Mouse (Mus musculus) CH12F3 (cell line): Measurements from ENCODE around the gene Msi2.

ENCODE experiments used
- in situ Hi-C: fragments of 300-500 bp; cut with MboI; formaldehyde crosslinking; loops from 2 replicates; pipeline ENCODE4 v1.14.3; 2020; ENCODE audit warnings: low sequenced_read_pairs

The Msi2 gene

DNA sequence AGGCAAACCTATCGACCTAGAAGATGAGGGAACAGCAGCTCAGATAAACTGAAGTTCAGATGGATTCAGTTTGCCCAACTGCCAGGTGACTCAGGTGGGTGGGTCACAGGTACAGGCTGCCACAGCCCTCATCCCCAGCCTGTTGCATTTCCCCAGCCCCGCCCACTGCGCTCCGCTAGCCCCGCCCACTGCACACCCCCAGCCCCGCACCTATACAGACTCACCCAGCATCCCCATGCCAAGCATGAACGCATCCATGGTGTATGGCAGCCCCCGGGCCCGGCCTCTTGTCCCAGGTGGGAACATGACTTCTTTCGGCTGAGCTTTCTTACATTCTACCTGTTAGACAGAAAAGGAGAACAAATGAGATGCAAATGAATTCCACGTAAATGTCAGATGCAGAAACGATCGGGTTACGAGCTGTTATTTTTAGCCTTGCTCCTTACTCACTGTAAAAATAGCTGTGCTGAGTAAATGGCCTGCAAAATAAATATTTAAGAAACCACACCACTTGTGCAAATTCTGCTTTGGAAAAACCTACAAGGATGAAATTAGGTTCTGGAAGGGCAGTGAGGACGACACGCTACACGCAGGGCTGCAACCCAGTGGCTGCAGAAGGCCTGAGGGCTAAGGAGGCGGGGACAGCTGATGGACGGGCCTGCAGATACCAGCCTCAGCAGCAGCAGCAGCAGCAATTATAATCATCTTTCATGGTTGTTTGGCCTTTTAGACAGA lies 323.8 kb downstream of the Msi2 start:
- in situ Hi-C loops: no loop called here

DNA sequence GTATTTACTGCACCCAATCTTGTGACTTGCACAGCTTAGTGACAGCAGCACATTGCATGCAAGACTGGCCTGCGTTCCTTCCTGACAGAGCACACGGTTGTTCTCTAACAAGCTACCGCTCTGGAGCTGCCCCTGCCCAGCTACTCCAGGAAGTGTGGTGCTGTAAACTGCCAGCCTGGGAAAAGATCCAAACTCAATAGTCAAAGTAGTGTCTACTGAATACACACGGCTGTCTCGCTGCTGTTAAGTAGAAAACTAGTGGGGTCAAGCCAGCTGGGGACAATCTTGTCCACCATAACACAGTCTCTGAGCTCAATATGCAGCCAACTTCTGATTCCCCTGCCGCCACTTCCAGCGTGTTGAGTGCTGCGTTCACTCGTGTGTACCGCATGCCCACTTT lies 325.6 kb downstream of the Msi2 start:
- in situ Hi-C loops: no loop called here

DNA sequence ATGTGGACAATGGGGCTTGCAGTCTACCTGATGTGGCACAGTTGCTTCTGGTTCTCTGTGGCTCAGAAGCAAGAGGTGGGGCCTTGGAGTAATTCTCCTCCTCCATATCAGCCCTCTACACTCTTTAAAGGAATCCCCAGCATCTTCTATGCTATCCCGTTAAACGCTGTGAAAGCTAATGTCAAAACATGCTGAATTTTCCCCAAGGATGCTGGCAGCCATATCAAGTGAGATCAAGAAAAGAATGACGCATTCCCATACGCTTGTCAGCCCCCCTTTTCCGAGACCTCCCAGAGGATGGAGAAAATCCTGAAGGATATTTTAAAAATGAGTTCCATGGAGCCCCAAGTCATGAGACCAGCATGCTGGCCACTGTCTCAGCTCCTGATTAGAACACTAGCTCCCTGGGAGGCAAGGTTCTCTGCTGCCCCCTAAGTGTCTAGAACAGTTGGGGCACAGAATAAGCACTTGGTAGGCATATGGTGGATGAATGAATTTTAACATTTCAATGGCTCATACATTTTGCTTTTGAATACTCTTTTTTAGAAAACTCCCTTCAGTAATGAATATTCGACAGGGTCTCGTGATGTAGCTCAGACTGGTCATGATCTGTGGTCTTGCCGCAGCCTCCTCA lies 327.0 kb downstream of the Msi2 start:
- in situ Hi-C loops: no loop called here

GRCm38 (mm10) chr11:88389530-88389929 lies 328.8 kb downstream of the Msi2 start:
- in situ Hi-C loops: no loop called here

DNA sequence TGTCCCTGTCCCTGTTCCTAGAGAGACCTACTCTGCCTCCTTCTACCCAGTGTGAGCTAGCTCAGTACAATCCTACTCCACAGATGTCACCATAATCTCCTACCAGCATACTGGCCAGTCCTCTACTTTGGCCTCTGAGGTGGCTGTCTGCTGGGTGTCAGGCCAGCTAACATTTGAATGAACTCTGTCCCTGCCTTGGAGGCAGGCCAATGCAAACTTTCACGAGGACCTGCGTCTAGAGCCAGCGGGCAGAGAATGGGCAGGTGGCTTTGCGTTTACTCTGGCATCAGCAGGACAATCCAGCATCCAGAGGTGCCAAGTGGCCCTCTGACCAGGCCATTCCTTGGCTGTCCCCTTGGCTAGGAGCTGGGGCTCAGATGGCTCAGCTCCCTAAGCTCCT lies 331.4 kb downstream of the Msi2 start:
- in situ Hi-C loops: no loop called here

DNA sequence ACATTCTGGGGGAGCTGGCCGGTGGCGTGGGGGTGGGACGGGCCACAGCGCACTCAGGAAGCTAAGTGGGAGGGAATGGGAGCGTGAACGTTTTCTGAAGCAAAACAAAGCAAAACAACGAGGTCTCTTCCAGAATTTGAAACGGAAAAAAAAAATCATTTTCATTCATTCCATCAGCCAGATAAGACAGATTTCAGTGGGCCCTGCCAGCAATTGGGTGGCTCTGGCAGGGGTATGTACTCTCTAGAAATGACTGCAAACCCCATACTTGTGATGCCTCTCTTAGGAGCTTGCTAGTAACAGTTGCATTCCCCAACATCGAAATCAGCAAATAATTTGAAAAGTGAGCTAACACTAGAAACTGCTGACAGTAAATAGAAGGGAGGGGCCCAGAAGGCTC lies 335.9 kb downstream of the Msi2 start:
- in situ Hi-C loops: no loop called here

- in situ Hi-C loops: no loop called here
Measured at GRCm38 (mm10) chr11:88381145-88381909, 337.0 kb downstream of the Msi2 start.

DNA sequence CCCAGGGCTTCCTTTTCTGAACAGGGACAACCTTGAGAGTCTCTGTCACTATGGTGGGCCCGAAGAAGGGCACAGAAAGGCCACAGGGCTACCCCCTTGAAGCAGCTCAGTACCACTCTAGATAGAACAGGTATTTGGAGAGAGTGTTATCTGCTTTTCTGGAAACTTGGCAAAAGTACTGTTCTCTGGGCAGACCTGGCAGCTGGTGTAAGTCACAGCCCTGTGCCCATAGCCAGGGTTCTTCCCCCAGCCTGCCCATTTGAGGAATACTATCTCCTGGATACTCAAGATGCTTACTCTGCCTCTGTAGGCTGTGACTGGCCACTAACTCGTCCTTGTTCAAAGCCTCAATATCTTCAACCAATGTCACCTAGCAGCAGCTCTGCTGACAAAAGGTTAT lies 338.7 kb downstream of the Msi2 start:
- in situ Hi-C loops: no loop called here

DNA sequence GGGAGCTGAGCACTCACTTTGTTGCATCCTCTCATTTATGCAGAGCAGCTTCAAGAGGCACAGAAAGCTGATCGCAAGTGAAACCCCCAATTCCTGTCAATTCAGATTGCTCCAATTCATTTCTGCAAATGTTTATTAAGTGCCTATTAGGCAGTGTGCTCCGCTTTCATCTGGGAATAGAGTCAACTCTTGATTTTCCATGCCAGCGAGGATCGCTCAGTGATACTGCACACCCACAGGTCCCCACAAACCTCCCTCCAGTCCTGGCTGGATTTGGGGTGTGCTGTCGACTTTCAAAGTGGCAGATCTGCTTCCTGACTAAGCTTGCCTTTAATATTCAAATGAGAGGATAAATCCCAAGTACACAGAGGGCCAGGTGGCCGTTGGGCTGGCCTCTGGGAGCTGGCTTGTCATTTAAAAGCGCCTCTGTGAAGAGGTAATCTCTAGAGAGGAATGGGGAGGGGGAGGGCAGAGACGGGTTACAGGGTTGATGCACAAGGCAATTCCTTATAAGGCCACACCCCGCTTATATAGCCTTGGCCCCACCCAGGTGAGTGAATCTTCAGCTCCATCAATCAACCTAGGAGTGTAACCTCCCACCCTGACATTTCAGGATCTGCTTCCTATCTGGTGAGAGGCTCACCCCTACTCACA lies 339.5 kb downstream of the Msi2 start:
- in situ Hi-C loops: no loop called here

DNA sequence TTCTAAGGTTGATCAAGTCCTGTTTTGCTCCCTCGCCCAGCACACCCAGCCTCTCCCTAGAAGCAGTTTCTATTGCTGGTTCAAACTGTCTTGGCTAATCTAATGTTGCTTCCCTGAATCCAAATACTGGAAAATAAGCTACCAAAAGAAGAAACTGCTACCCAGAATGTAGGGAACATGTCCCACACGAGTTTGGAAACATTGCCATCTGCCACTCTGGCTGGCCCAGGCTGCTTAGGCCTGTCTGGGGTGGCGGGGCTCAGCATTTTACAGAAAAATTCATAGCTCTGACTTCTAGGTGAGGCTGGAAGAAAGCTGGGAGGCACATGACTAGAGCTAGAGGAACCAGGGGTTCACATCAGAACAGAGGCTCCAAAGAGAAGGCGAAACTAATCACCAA lies 345.7 kb downstream of the Msi2 start:
- in situ Hi-C loops: no loop called here

GRCm38 (mm10) chr11:88369898-88370297 lies 348.4 kb downstream of the Msi2 start:
- in situ Hi-C loops: no loop called here

GRCm38 (mm10) chr11:88367501-88367900 lies 350.8 kb downstream of the Msi2 start:
- in situ Hi-C loops: no loop called here

- in situ Hi-C loops: no loop called here
Measured at GRCm38 (mm10) chr11:88365914-88366540, 352.3 kb downstream of the Msi2 start.

GRCm38 (mm10) chr11:88364231-88364630 lies 354.1 kb downstream of the Msi2 start:
- in situ Hi-C loops: no loop called here

DNA sequence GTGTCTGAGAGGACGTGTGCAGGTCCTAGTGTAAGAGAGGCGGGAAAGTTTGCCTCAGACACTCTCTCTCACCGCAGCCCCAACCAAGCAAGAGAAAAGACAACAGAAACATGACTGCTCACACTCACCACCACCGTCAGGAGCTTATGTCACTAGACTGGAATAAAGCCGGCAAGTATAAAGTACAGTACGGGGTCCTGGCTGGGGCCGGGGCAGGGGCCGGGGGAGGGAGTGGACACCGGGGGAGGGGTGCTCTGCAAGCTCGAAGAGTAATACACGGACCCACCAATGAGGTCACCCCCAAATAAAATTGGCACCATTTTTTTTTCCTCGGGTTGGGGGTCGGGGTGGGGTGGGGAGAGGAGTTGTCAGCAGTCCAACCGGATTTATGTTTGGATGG lies 354.8 kb downstream of the Msi2 start:
- in situ Hi-C loops: no loop called here

DNA sequence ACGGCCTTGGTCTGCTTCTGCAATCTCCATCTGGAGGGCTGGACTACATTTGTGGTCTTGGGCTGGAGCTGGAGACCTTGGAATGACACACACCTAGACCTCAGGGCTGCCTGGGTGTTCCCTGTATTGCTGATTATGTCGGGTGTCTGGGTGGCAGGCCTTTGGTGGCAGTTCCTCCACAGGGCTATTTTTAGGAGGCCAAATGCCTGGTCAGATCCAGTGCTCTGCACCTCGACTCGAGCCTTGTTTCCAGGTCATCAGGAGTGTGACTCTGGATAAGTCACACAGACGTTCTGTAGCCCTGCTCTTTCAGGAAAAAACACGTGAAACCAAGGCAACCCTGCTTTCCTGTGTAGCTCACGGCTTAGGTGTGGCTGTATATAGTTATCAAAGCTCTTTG lies 358.6 kb downstream of the Msi2 start:
- in situ Hi-C loops: no loop called here

DNA sequence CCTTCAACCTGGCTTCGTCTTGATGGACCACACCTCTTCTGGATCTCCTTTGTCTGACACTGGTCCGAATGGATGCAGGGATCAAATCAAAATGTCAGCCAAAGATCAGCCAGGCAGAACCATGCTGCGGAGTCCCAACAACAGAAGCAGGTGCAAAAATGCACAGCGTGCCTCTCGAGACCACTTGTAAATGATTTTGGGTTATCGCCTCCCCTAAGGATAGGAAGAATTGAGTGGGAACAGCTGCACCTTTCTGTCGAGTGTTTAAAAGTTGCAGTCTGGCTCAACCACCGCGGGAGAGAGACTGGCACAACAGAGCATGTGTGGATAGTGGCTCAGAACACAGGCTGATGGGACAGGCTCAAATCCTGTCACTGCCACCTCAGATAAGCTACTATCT lies 361.0 kb downstream of the Msi2 start:
- in situ Hi-C loops: no loop called here

DNA sequence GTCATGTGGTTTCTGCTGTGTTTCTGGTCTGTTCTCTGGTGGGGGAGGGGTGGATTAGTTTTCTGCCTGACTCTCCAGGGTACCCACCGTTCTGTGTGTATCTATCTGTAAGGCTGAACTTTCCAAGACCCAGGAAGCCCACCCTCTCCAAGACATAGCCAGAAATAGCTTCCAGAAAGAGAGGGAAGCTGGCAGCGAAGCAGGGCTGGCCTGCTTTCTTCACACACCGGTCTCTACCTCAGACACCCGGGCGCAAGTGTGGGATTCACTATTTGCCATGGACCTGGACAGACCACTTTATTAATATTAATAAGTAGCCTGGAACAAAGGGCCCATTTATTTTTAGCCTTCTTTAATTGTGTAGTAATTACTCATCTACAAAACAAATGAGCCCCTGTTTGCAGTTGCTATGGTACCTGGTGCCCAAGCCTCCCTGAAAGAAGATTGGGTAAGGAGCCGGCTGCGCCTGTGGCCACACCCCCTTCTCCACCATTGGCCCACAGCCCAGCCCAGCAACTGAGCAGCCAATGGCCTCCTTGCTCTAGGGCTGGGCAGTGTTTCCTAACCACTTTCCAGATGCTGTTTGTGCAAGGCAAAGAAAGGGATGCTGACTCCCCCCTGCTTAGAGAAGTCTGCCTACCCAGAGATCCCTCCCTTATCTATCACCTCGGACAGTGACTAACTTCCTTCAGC lies 361.6 kb downstream of the Msi2 start:
- in situ Hi-C loops: no loop called here

DNA sequence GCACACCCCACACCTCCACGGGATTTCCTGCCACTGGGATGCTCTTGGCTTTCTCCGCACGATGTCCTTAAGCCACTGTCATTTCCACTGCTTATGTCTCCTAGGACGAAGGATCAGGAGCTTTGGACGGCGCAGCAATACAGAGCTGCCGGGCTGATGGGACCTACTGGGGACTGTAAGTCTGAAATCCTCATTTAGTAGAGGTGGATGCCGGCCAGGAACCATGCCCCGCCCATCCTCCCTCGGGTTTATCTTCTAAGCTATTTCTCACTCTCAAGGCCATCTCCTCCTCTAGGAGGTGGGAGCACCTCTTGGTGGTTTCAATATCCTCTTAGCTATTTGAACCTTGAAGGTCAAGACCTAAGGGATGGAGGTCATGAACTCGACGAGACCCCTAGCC lies 362.3 kb downstream of the Msi2 start:
- in situ Hi-C loops: no loop called here

- in situ Hi-C loops: no loop called here
Measured at GRCm38 (mm10) chr11:88354771-88355170, 363.5 kb downstream of the Msi2 start.
